Mouse (Mus musculus): ENCODE results near the gene Il23r. TPM values are rescaled to one million over a fixed set of nuclear protein-coding genes. Genes with fewer than 3 reads are reported as not detected.
"Not testable (repeated sequence)": the region's sequence is repeated elsewhere in the genome, so short reads cannot be mapped to it uniquely, and the experiment has no call there.

Il23r gene
- polyA plus RNA-seq (2012; ENCODE audit: insufficient read depth, low replicate concordance) = not detected in 2 replicates

DNA sequence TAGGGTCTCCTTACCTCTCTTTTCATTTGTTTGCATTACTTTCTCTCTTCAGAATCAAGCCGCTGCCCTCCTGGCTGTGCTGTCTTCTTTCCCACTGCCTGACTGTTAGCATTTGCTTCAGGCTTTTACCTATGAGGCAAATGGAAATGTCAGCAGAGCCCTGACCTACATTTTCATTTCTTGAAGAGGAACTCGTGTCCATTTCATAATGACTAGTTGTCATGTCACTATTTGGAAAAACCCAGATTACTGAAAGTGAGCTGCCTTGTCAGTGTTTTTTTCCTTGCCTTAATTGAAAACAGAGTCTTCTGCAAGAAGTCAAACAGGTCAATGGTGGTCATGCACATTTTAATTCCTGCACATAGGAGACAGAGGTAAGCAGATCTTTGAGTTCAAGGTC, at the start of gene Il23r:
Gene Il23r, minus strand, starts transcription at position 101 of the 400 bp plus-strand sequence.
- no peaks in the 10 kb centered on the region for H3K27me3 ChIP-seq (replicated peaks)
- peaks cover 12% of the 10 kb centered on the region; the same call in 1 of the 2 replicates for H3K9me3 ChIP-seq
- no peak within 1 kb of the TSS for H3K4me3 ChIP-seq (replicated peaks)
- H3K36me3 ChIP-seq (replicated peaks; ENCODE audit: low read length) = no peaks in the 10 kb centered on the region
- no peaks in the 10 kb centered on the region for H3K4me1 ChIP-seq
- TF ChIP-seq FLI1 (IDR thresholded peaks at IDR 0.05; ENCODE audit: low read length) (no peak), GATA1 (IDR thresholded peaks at IDR 0.05; ENCODE audit: borderline replicate concordance, low read length) (no peak)

- Histone ChIP-seq H3K4me3 (replicated peaks) (peak within 1 kb of the TSS; percentile 90), H3K9me3 (peaks cover 12% of the 10 kb centered on the region), H3K27me3 (replicated peaks) (peaks cover 43% of the 10 kb centered on the region), H3K4me1 (peaks cover 24% of the 10 kb centered on the region), H3K36me3 (replicated peaks; ENCODE audit: low read length) (no peaks in the 10 kb centered on the region)
- TF ChIP-seq GATA1 (IDR thresholded peaks at IDR 0.05; ENCODE audit: borderline replicate concordance, low read length) (no peak), FLI1 (IDR thresholded peaks at IDR 0.05; ENCODE audit: low read length) (no peak)
Observed at GRCm38 (mm10) chr6:67535777-67536054, 44.1 kb upstream of the Il23r start, which contains the start of gene Tacstd2. Tacstd2 (minus strand) TSS chr6:67535796.

GRCm38 (mm10) chr6:67535005-67535776, 43.5 kb upstream of the Il23r start:
- no peaks in the 10 kb centered on the region for H3K36me3 ChIP-seq (replicated peaks; ENCODE audit: low read length)
- peaks cover 12% of the 10 kb centered on the region for H3K9me3 ChIP-seq
- peaks cover 24% of the 10 kb centered on the region for H3K4me1 ChIP-seq
- peaks cover 43% of the 10 kb centered on the region for H3K27me3 ChIP-seq (replicated peaks)
- TF ChIP-seq GATA1 (IDR thresholded peaks at IDR 0.05; ENCODE audit: borderline replicate concordance, low read length) = no peak
- 0 out of 2 replicates have a peak, but pooled peaks have one; percentile 8 for TF ChIP-seq FLI1 (IDR thresholded peaks at IDR 0.05; ENCODE audit: low read length)
- H3K4me3 ChIP-seq (replicated peaks) = peak overlapping the region; percentile 90

DNA sequence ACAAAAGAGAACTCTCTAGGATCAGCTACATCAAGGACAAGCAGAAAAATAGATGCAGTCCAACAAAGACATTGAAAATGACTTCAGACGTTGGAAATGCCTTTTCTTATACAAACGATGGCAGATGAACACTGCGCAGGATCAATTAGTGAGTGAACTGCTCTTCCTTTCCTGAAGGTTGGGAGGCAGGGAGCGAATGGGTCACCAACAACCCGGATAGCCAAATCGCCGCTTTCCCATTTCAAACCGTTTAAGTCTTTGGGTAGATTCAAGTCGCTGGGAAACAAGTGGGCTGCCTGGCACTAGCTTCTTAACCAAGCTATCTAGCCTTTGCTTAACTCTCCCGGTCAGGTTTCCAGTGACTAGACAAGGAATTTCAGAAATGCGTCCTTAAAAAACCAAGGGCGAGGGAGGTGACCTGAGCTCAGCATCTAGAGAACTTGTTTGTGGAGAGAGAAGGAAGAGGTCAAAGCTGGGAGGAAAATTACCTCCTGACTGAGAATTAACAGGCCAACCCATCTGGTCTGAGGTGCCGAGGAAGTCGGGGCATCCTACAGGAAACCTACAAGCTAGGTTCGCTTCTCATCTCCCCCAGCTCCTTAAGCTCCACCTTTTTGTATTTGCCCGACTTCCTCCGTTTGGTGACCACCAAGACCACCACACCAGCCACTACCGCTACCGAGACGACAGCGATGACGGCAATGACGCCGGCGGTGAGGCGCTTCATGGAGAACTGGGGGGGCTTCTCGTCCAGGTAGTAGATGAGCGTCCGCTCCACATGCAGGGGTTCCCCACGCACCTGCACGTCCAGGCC, 42.7 kb upstream of the Il23r start:
- H3K4me3 ChIP-seq (replicated peaks) = peak overlapping the region; percentile 90
- peaks cover 24% of the 10 kb centered on the region for H3K4me1 ChIP-seq
- peaks cover 43% of the 10 kb centered on the region for H3K27me3 ChIP-seq (replicated peaks)
- TF ChIP-seq FLI1 (IDR thresholded peaks at IDR 0.05; ENCODE audit: low read length) = no peak
- no peak for TF ChIP-seq GATA1 (IDR thresholded peaks at IDR 0.05; ENCODE audit: borderline replicate concordance, low read length)
- H3K36me3 ChIP-seq (replicated peaks; ENCODE audit: low read length) = no peaks in the 10 kb centered on the region
- H3K9me3 ChIP-seq = peaks cover 12% of the 10 kb centered on the region

- Histone ChIP-seq H3K9me3 (peaks cover 12% of the 10 kb centered on the region), H3K36me3 (replicated peaks; ENCODE audit: low read length) (no peaks in the 10 kb centered on the region), H3K4me3 (replicated peaks) (peak overlapping the region; percentile 85), H3K27me3 (replicated peaks) (peaks cover 43% of the 10 kb centered on the region), H3K4me1 (peaks cover 24% of the 10 kb centered on the region)
- TF ChIP-seq GATA1 (IDR thresholded peaks at IDR 0.05; ENCODE audit: borderline replicate concordance, low read length) (no peak), FLI1 (IDR thresholded peaks at IDR 0.05; ENCODE audit: low read length) (no peak)
Observed at GRCm38 (mm10) chr6:67532665-67533440, 41.2 kb upstream of the Il23r start.

GRCm38 (mm10) chr6:67531822-67532162, 40.1 kb upstream of the Il23r start:
- Histone ChIP-seq H3K4me3 (replicated peaks) (no peak overlapping the region), H3K9me3 (peaks cover 12% of the 10 kb centered on the region), H3K27me3 (replicated peaks) (peaks cover 41% of the 10 kb centered on the region), H3K4me1 (peaks cover 24% of the 10 kb centered on the region), H3K36me3 (replicated peaks; ENCODE audit: low read length) (no peaks in the 10 kb centered on the region)
- TF ChIP-seq GATA1 (IDR thresholded peaks at IDR 0.05; ENCODE audit: borderline replicate concordance, low read length) (no peak), FLI1 (IDR thresholded peaks at IDR 0.05; ENCODE audit: low read length) (no peak)

GRCm38 (mm10) chr6:67530992-67531821, 39.6 kb upstream of the Il23r start:
- peaks cover 40% of the 10 kb centered on the region for H3K27me3 ChIP-seq (replicated peaks)
- H3K4me1 ChIP-seq = peaks cover 24% of the 10 kb centered on the region
- no peak for TF ChIP-seq GATA1 (IDR thresholded peaks at IDR 0.05; ENCODE audit: borderline replicate concordance, low read length)
- TF ChIP-seq FLI1 (IDR thresholded peaks at IDR 0.05; ENCODE audit: low read length) = no peak
- peaks cover 12% of the 10 kb centered on the region for H3K9me3 ChIP-seq
- no peaks in the 10 kb centered on the region for H3K36me3 ChIP-seq (replicated peaks; ENCODE audit: low read length)
- H3K4me3 ChIP-seq (replicated peaks) = no peak overlapping the region

GRCm38 (mm10) chr6:67526356-67526755, 34.7 kb upstream of the Il23r start:
- Histone ChIP-seq H3K36me3 (replicated peaks; ENCODE audit: low read length) (no peaks in the 10 kb centered on the region), H3K27me3 (replicated peaks) (no peaks in the 10 kb centered on the region), H3K4me3 (replicated peaks) (no peak overlapping the region), H3K4me1 (no peaks in the 10 kb centered on the region), H3K9me3 (no peaks in the 10 kb centered on the region)
- TF ChIP-seq FLI1 (IDR thresholded peaks at IDR 0.05; ENCODE audit: low read length) (no peak), GATA1 (IDR thresholded peaks at IDR 0.05; ENCODE audit: borderline replicate concordance, low read length) (no peak)

GRCm38 (mm10) chr6:67510752-67511151, 19.1 kb upstream of the Il23r start:
- H3K27me3 ChIP-seq (replicated peaks) = no peaks in the 10 kb centered on the region
- TF ChIP-seq FLI1 (IDR thresholded peaks at IDR 0.05; ENCODE audit: low read length) = no peak
- TF ChIP-seq GATA1 (IDR thresholded peaks at IDR 0.05; ENCODE audit: borderline replicate concordance, low read length) = no peak
- no peaks in the 10 kb centered on the region for H3K4me1 ChIP-seq
- no peaks in the 10 kb centered on the region for H3K36me3 ChIP-seq (replicated peaks; ENCODE audit: low read length)
- no peaks in the 10 kb centered on the region for H3K9me3 ChIP-seq
- no peak overlapping the region for H3K4me3 ChIP-seq (replicated peaks)

GRCm38 (mm10) chr6:67501938-67502337, 10.3 kb upstream of the Il23r start:
- H3K4me3 ChIP-seq (replicated peaks); H3K4me1 ChIP-seq; H3K27me3 ChIP-seq (replicated peaks); H3K9me3 ChIP-seq; H3K36me3 ChIP-seq (replicated peaks; ENCODE audit: low read length): not testable (repeated sequence)

Measured in megakaryocyte, embryonic 14.5 days (primary cell).